Mouse (Mus musculus) small intestine, adult 2 months (tissue): ENCODE measurements around the gene Zswim2.

Experiments
- CTCF ChIP-seq: fragments of 200-500 bp; IDR thresholded peaks from 2 replicates; pipeline ENCODE4 v1.5.1; 2012; ENCODE audit warnings: low read depth, mild to moderate bottlenecking, control low read depth, inconsistent platforms, low read length, moderate library complexity, mixed read lengths; ENCODE audit not compliant: insufficient replicate concordance, insufficient read length; ENCODE audit errors: extremely low read depth
- POLR2A ChIP-seq: fragments of 200-500 bp; IDR thresholded peaks from 2 replicates; pipeline ENCODE4 v1.6.1; 2012; ENCODE audit warnings: low read depth, mild to moderate bottlenecking, control low read depth, inconsistent platforms, low read length, moderate library complexity

- TF ChIP-seq CTCF (no peak), POLR2A (no peak)
Measured at GRCm38 (mm10) chr2:83929478-83930088, 11.4 kb downstream of the Zswim2 start.
